Mouse (Mus musculus) hindbrain, embryonic 16.5 days (tissue): ENCODE measurements around the gene Cdk5rap2. TPM values are rescaled to one million over a fixed set of nuclear protein-coding genes. Genes with fewer than 3 reads are reported as not detected.
A peak's percentile ranks its signal among the peaks of the same experiment; 100 is the strongest.

ENCODE experiments used
- ATAC-seq: fragments of 200-750 bp; cut with Nextera tagmentation; 2 replicates; pipeline ENCODE4 v1.8.0; 2017; ENCODE audit warnings: moderate TSS enrichment, moderate library complexity
- H3K27ac ChIP-seq: fragments of 300-500 bp; sonication (generic); 2 replicates; pipeline ENCODE4 v1.5.1; 2014; ENCODE audit warnings: low read depth, mild to moderate bottlenecking, control low read depth, low read length, moderate library complexity
- H3K27me3 ChIP-seq: fragments of 300-500 bp; sonication (generic); replicated peaks from 2 replicates; pipeline ENCODE4 v1.6.1; 2014; ENCODE audit warnings: low read length; ENCODE audit not compliant: control insufficient read depth, insufficient read depth
- H3K36me3 ChIP-seq: fragments of 300-500 bp; sonication (generic); 2 replicates; pipeline ENCODE4 v1.6.1; 2014; ENCODE audit warnings: mild to moderate bottlenecking, low read length, moderate library complexity, mixed read lengths; ENCODE audit not compliant: control insufficient read depth, insufficient read depth
- H3K4me1 ChIP-seq: fragments of 300-500 bp; sonication (generic); 2 replicates; pipeline ENCODE4 v1.6.1; 2014; ENCODE audit warnings: low read depth, low read length; ENCODE audit not compliant: control insufficient read depth, insufficient read depth
- H3K4me2 ChIP-seq: fragments of 300-500 bp; sonication (generic); 2 replicates; pipeline ENCODE4 v1.6.1; 2014; ENCODE audit warnings: mild to moderate bottlenecking, low read length, control low read depth, moderate library complexity
- H3K4me3 ChIP-seq: fragments of 300-500 bp; sonication (generic); 2 replicates; pipeline ENCODE4 v1.5.1; 2014; ENCODE audit warnings: mild to moderate bottlenecking, low read length, control low read depth, moderate library complexity
- H3K9ac ChIP-seq: fragments of 300-500 bp; sonication (generic); 2 replicates; pipeline ENCODE4 v1.6.1; 2014; ENCODE audit warnings: low read depth, mild to moderate bottlenecking, control low read depth, low read length, moderate library complexity
- H3K9me3 ChIP-seq: fragments of 300-500 bp; sonication (generic); 2 replicates; pipeline ENCODE4 v1.6.1; 2014; ENCODE audit warnings: mild to moderate bottlenecking, low read length, moderate library complexity; ENCODE audit not compliant: control insufficient read depth
- WGBS: fragments of 180-500 bp; shearing (Covaris S2); extraction: QIAGEN DNeasy Blood & Tissue Kit; methylation state at CpG from one replicate; pipeline ENCODE4 v1.1.7; 2014; 5-methylcytosine and 5-hydroxymethylcytosine counted together
- polyA plus RNA-seq: library from polyadenylated mRNA; unstranded; fragments of >200 nt; fragmentation: Nextera tagmentation; extraction: Ambion mirVana; gene quantifications from 2 replicates; pipeline ENCODE4 v1.2.1, GENCODE M21; 2015

The Cdk5rap2 gene
- polyA plus RNA-seq, 1 experiment from 2014 or later, result 10.6 TPM

DNA sequence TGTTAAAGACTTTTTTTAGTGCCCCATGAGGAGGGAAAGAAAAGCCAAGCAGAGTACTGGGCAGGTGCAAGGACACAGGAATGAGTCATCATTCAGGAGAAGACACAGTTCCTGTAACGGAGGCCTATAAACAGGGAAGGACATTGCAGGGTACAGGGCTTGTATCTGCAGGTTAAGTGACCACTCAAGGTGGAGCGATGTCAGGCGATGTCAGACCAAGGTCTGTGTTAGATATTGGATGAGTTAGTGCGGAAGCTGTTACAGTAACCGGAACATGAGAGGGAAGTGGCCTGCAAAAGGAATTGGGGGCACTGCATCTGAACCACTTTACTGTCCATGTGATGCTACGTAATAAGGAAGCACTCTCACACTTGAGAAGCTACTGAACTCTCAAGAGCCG, 170.5 kb downstream of the Cdk5rap2 start:
- 96% methylated on average over 7 of the region's 7 CpGs for WGBS
- Histone ChIP-seq H3K9me3 (no peaks in the 10 kb centered on the region), H3K36me3 (peaks cover 9% of the 10 kb centered on the region), H3K27ac (no peak overlapping the region), H3K4me1 (no peaks in the 10 kb centered on the region), H3K4me2 (no peak overlapping the region), H3K9ac (no peak overlapping the region), H3K27me3 (no peaks in the 10 kb centered on the region), H3K4me3 (no peak overlapping the region)
- ATAC-seq, result no peak

DNA sequence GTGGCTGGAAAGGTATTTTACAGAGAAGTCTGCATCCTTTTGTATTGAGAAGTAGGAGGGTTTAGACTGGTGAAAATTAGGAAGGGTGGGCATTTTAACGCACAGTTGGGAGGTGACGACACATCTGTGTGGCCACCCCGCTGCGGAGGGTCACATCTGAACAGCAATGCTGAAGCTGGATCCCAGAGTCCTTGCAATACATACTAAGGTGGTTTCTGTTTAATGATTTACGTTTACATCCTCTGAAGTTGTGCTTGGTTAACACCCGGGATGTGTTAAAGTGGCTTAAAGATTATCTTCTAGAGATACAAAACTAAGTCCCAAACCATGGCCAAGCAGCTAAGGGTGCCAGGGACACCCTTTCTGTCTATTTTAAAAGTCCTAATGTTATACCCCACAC, 171.4 kb downstream of the Cdk5rap2 start:
- Histone ChIP-seq H3K9me3 (no peaks in the 10 kb centered on the region), H3K9ac (no peak overlapping the region), H3K36me3 (peaks cover 9% of the 10 kb centered on the region), H3K4me3 (no peak overlapping the region), H3K4me2 (no peak overlapping the region), H3K27me3 (no peaks in the 10 kb centered on the region), H3K4me1 (no peaks in the 10 kb centered on the region), H3K27ac (no peak overlapping the region)
- no peak for ATAC-seq
- WGBS, result 97% methylated on average over 6 of the region's 6 CpGs

DNA sequence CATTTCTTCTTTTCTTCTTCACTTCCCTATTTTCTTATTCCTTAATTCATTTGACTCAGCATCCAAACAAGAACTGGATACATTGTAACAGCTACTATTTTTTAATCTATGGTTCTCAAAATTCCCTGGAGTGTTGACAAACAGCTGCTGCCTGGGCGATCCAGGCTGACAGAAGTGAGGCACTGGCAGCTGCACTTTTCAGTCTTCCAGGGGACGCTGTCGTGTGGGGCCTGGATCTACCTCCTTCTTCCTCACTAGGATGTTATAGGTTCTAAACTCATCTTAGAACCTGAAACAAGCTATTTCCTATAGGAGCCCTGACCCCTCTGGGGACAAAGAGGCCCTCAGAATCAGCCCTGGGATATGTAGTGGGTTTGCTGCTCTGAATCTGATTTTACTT, 177.9 kb downstream of the Cdk5rap2 start:
- Histone ChIP-seq H3K9ac (no peak overlapping the region), H3K4me1 (no peaks in the 10 kb centered on the region), H3K4me2 (no peak overlapping the region), H3K27ac (no peak overlapping the region), H3K4me3 (no peak overlapping the region), H3K9me3 (no peaks in the 10 kb centered on the region), H3K36me3 (peaks cover 2% of the 10 kb centered on the region; the same call in 1 of the 2 replicates), H3K27me3 (no peaks in the 10 kb centered on the region)
- no peak for ATAC-seq
- WGBS, result 58% methylated on average over 3 of the region's 3 CpGs

DNA sequence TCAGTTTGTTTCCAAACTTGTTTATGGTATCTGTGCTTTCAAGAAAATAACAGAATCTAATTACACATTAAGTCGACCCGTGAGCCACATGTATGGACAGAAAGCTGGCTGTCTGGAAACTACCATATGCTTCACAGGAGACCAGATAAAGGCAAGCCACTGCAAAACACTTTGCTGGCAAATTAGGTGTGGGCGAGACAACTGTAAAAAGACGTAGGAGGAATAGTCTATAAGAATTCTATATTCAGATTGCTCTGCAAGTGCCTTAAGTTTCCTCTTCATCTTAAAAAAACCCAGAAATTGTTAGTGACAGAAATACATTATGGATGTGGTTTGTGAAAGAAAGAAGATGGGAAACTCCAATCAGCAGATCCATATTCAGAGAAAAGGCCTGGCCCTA, 180.4 kb downstream of the Cdk5rap2 start:
- no peak for ATAC-seq
- no peak overlapping the region for H3K9ac ChIP-seq
- WGBS, result 91% methylated on average over 4 of the region's 4 CpGs
- H3K4me2 ChIP-seq, result no peak overlapping the region
- no peaks in the 10 kb centered on the region for H3K9me3 ChIP-seq
- H3K4me1 ChIP-seq, result no peaks in the 10 kb centered on the region
- peaks cover 5% of the 10 kb centered on the region; the same call in 1 of the 2 replicates for H3K36me3 ChIP-seq
- no peak overlapping the region for H3K4me3 ChIP-seq
- H3K27me3 ChIP-seq, result no peaks in the 10 kb centered on the region
- no peak overlapping the region for H3K27ac ChIP-seq

DNA sequence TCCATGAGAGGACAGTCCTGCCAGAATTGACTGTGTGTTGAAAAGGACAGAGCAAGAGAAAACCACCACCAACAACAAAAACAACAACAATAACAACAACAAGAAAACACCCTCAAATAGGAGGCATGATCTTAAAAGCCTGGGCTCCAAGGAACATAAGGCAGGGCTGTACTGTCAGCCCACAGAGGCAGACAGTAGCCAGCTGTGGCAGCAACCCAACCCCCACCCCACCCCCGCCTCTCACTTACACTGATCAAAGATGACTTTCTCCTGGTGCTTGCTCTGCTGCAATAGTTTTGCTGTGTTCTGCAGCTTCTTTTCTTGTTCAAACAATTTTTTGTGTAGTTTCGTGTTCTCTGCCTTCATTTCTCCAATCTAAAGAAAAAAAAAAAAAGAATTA, 181.9 kb downstream of the Cdk5rap2 start:
- ATAC-seq, result no peak
- H3K27ac ChIP-seq, result no peak overlapping the region
- no peaks in the 10 kb centered on the region for H3K9me3 ChIP-seq
- peaks cover 7% of the 10 kb centered on the region; the same call in 1 of the 2 replicates for H3K36me3 ChIP-seq
- H3K4me3 ChIP-seq, result no peak overlapping the region
- no peak overlapping the region for H3K9ac ChIP-seq
- no peaks in the 10 kb centered on the region for H3K27me3 ChIP-seq
- no peaks in the 10 kb centered on the region for H3K4me1 ChIP-seq
- 93% methylated on average over 2 of the region's 2 CpGs for WGBS
- H3K4me2 ChIP-seq, result no peak overlapping the region

DNA sequence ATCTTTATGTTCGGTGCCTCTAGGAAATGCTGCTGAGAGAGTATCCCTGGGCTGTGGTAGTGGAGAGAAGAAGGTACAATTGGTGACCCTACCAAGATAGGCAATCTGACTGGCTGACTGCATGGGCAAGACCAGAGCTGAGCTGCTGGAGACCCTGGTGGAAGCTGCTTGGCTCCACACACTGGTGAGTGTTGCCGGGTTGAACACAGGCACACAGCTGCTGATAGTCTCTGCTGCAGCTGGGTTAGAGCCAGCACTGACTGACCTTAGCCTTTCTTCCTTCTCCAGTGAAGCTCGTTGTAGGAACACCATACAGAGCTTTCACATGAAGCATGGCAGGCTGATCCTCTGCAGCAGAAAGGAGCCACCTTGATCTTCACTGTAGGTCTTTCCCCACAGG, 182.6 kb downstream of the Cdk5rap2 start:
- WGBS, result 79% methylated on average over 3 of the region's 3 CpGs
- ATAC-seq, result no peak
- Histone ChIP-seq H3K27me3 (no peaks in the 10 kb centered on the region), H3K36me3 (peaks cover 7% of the 10 kb centered on the region; the same call in 1 of the 2 replicates), H3K9ac (no peak overlapping the region), H3K9me3 (no peaks in the 10 kb centered on the region), H3K4me2 (no peak overlapping the region), H3K27ac (no peak overlapping the region), H3K4me3 (no peak overlapping the region), H3K4me1 (no peaks in the 10 kb centered on the region)

DNA sequence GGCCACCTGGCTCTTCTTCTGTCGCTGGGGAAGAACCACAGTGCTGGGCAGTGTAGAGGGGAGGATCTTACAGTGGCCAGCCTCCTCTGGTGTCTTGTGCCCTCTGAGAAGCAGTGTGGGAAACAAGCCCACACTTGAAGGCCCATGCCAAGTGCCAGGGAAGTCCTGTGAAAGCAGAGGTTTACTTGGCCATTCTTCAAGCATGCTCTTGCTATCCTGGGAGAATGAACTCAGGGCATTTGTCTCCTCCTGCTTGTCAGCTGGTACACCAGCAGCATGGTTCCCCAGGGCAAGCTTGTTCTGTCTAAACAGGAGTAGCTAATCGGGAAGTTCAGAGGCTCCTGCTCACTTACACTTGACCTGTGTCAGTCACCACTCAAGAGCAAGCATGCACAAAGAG, 185.7 kb downstream of the Cdk5rap2 start:
- H3K4me3 ChIP-seq, result no peak overlapping the region
- peaks cover 10% of the 10 kb centered on the region for H3K36me3 ChIP-seq
- no peak overlapping the region for H3K9ac ChIP-seq
- no peak overlapping the region for H3K4me2 ChIP-seq
- H3K4me1 ChIP-seq, result peaks cover 5% of the 10 kb centered on the region
- H3K9me3 ChIP-seq, result no peaks in the 10 kb centered on the region
- ATAC-seq, result peak; percentile 57
- H3K27ac ChIP-seq, result no peak overlapping the region
- 78% methylated on average over 2 of the region's 2 CpGs for WGBS
- H3K27me3 ChIP-seq, result no peaks in the 10 kb centered on the region

DNA sequence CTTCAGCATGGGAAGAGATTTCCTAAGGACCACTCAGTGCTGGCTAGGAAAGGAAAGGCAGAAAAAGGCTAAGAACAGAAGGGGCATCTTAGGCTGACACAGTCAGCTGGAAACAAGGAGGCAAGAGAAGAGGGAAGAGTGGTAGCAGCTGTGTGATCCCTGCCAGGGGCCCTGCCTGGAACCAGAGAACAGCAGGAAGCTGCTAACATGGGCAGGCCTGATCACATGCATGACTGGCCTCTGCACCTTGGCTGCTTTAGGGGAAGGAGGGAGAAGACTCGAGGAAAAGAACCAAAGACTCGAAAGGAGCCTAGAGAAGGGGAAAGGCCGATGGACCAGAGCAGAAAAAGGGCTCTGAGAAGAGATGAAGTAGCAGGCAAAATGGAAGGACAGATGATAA, 188.4 kb downstream of the Cdk5rap2 start:
- H3K27ac ChIP-seq, result no peak overlapping the region

DNA sequence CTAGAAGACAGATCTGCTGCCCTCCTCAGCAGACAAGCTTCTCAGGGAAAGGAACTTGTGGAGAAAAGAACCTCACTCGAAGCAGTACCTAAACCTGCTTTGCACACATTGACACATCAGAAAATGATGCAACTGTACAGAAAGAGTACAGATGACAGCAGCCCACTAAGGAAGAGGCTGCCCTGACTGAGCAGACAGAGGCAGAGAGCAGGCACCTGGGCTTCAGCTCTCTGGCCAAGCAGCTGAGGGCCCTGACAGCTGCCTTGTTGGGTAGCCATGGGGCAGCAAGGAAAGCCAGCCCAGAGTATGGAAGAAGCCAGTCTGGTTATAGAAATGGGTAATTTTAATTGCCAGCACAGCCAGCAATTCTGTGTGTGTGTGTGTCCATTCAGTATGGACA, 188.9 kb downstream of the Cdk5rap2 start:
- 93% methylated on average over 1 of the region's 1 CpGs for WGBS
- Histone ChIP-seq H3K9me3 (no peaks in the 10 kb centered on the region), H3K27ac (no peak overlapping the region), H3K4me3 (no peak overlapping the region), H3K4me1 (peaks cover 5% of the 10 kb centered on the region), H3K9ac (no peak overlapping the region), H3K4me2 (no peak overlapping the region), H3K27me3 (no peaks in the 10 kb centered on the region), H3K36me3 (peaks cover 8% of the 10 kb centered on the region)
- ATAC-seq, result peak; percentile 6; the same call in 1 of the 2 replicates

More for the DNA sequence above, 188.4 kb downstream of the Cdk5rap2 start:
- peaks cover 8% of the 10 kb centered on the region for H3K36me3 ChIP-seq
- no peaks in the 10 kb centered on the region for H3K27me3 ChIP-seq
- H3K4me3 ChIP-seq, result no peak overlapping the region
- H3K4me2 ChIP-seq, result no peak overlapping the region
- peaks cover 5% of the 10 kb centered on the region for H3K4me1 ChIP-seq
- H3K9me3 ChIP-seq, result no peaks in the 10 kb centered on the region
- WGBS, result 53% methylated on average over 3 of the region's 3 CpGs
- H3K9ac ChIP-seq, result no peak overlapping the region
- ATAC-seq, result peak; percentile 43; the same call in 1 of the 2 replicates
